Mouse (Mus musculus): ENCODE results near the gene Spr. TPM values are rescaled to one million over a fixed set of nuclear protein-coding genes. Genes with fewer than 3 reads are reported as not detected.
"Not testable (repeated sequence)": the region's sequence is repeated elsewhere in the genome, so short reads cannot be mapped to it uniquely, and the experiment has no call there.

The Spr gene
- polyA plus RNA-seq, 1 experiment = 51.3 TPM

- WGBS = 75% methylated on average over 3 of the region's 3 CpGs
- no peak for TF ChIP-seq CTCF (IDR thresholded peaks at IDR 0.05; ENCODE audit: extremely low read depth, insufficient read length, insufficient replicate concordance, low read depth, low read length)
- no peak for TF ChIP-seq POLR2A (IDR thresholded peaks at IDR 0.05; ENCODE audit: low read depth, low read length)
- peaks cover 5% of the 10 kb centered on the region for H3K4me1 ChIP-seq (ENCODE audit: control insufficient read depth, insufficient read depth, insufficient read length, low read length)
- no peak overlapping the region for H3K4me3 ChIP-seq (ENCODE audit: low read depth, low read length)
- H3K27me3 ChIP-seq (ENCODE audit: control insufficient read depth, insufficient read depth, low read length) = no peaks in the 10 kb centered on the region
- no peak overlapping the region for H3K27ac ChIP-seq (ENCODE audit: insufficient read depth, low read depth, low read length)
- H3K36me3 ChIP-seq (ENCODE audit: control insufficient read depth, insufficient read depth, low read length) = no peaks in the 10 kb centered on the region
These were observed 12.8 kb upstream of the Spr start for GRCm38 (mm10) chr6:85150386-85150785.

DNA sequence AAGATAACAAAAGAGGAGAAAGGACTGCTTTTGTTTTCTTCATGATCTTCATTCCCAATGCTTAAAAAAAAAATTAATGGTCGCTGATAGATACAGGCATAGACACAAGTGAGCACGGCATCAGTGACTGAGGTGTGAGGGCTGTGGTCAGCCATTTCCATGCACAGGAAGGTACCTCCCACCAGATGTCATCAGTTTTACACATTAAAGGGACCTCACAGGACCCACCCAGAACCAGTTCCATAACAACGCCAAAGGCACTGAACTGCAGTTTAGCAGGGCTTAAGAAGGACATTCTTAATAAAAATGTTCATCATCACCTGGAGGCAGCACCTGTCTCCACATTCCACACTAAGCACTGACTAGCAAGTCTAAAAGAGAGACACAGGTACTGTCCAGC, 10.1 kb upstream of the Spr start:
- Histone ChIP-seq H3K36me3 (ENCODE audit: control insufficient read depth, insufficient read depth, low read length) (no peaks in the 10 kb centered on the region), H3K4me1 (ENCODE audit: control insufficient read depth, insufficient read depth, insufficient read length, low read length) (no peaks in the 10 kb centered on the region), H3K27me3 (ENCODE audit: control insufficient read depth, insufficient read depth, low read length) (no peaks in the 10 kb centered on the region), H3K4me3 (ENCODE audit: low read depth, low read length) (no peak overlapping the region), H3K27ac (ENCODE audit: insufficient read depth, low read depth, low read length) (no peak overlapping the region)
- no peak for TF ChIP-seq POLR2A (IDR thresholded peaks at IDR 0.05; ENCODE audit: low read depth, low read length)
- no peak for TF ChIP-seq CTCF (IDR thresholded peaks at IDR 0.05; ENCODE audit: extremely low read depth, insufficient read length, insufficient replicate concordance, low read depth, low read length)
- WGBS = 50% methylated on average over 3 of the region's 3 CpGs

DNA sequence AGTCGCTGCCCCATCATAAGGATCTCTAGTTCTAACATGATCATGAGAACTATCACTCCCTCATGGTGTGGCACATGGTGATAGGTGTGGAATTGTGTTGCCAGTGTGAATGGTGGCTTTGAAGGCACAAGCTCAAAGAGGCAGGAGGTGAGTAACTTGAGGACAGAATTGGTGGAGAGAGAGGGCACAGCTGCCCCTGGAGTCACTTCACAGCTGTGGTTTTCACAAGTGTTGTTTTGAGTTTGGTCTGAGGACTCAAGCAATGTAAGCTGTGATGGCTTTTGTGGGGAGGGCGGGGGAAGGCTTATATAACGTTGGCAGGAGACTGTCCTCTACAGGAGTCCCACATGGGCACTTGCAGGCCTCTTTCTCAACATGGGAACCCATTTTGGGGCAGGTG, 6.9 kb upstream of the Spr start:
- Histone ChIP-seq H3K4me1 (ENCODE audit: control insufficient read depth, insufficient read depth, insufficient read length, low read length) (no peaks in the 10 kb centered on the region), H3K36me3 (ENCODE audit: control insufficient read depth, insufficient read depth, low read length) (no peaks in the 10 kb centered on the region), H3K27ac (ENCODE audit: insufficient read depth, low read depth, low read length) (no peak overlapping the region), H3K4me3 (ENCODE audit: low read depth, low read length) (no peak overlapping the region), H3K27me3 (ENCODE audit: control insufficient read depth, insufficient read depth, low read length) (no peaks in the 10 kb centered on the region)
- WGBS = 71% methylated on average over 3 of the region's 3 CpGs
- TF ChIP-seq POLR2A (IDR thresholded peaks at IDR 0.05; ENCODE audit: low read depth, low read length) = no peak
- TF ChIP-seq CTCF (IDR thresholded peaks at IDR 0.05; ENCODE audit: extremely low read depth, insufficient read length, insufficient replicate concordance, low read depth, low read length) = no peak

DNA sequence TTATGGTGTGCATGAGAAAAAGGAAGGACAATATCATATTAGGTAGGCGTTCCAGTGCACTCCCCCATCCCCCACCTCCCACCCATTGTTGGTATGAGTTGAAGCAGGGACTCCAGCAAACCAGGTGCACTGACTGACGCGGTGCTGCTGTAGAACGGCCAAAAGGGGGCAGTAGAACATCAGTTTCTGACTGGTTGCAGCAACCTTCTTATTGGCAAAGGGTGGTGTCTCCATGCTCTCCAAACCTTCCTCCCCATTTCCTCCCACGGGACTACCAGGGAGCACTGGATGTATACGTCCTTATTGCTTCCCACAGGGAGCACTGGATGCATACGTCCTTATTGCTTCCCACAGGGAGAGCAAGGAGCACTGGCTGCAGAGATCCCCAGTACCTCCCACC, 3.4 kb upstream of the Spr start:
- WGBS = 2% methylated on average over 7 of the region's 7 CpGs
- H3K4me3 ChIP-seq (ENCODE audit: low read depth, low read length) = not testable (repeated sequence)
- TF ChIP-seq CTCF (IDR thresholded peaks at IDR 0.05; ENCODE audit: extremely low read depth, insufficient read length, insufficient replicate concordance, low read depth, low read length) = peak; percentile 34; the same call in 1 of the 2 replicates

GRCm38 (mm10) chr6:85139534-85139933, 2.0 kb upstream of the Spr start:
- no peak overlapping the region for H3K27ac ChIP-seq (ENCODE audit: insufficient read depth, low read depth, low read length)
- no peak for TF ChIP-seq POLR2A (IDR thresholded peaks at IDR 0.05; ENCODE audit: low read depth, low read length)
- no peak for TF ChIP-seq CTCF (IDR thresholded peaks at IDR 0.05; ENCODE audit: extremely low read depth, insufficient read length, insufficient replicate concordance, low read depth, low read length)
- no peaks in the 10 kb centered on the region for H3K27me3 ChIP-seq (ENCODE audit: control insufficient read depth, insufficient read depth, low read length)
- H3K36me3 ChIP-seq (ENCODE audit: control insufficient read depth, insufficient read depth, low read length) = 0 out of 2 replicates have a peak, but pooled peaks cover 1% of the 10 kb centered on the region
- 98% methylated on average over 2 of the region's 2 CpGs for WGBS
- peaks cover 2% of the 10 kb centered on the region; the same call in 1 of the 2 replicates for H3K4me1 ChIP-seq (ENCODE audit: control insufficient read depth, insufficient read depth, insufficient read length, low read length)
- no peak overlapping the region for H3K4me3 ChIP-seq (ENCODE audit: low read depth, low read length)

More for the DNA sequence above, 3.4 kb upstream of the Spr start:
- H3K36me3 ChIP-seq (ENCODE audit: control insufficient read depth, insufficient read depth, low read length); H3K27me3 ChIP-seq (ENCODE audit: control insufficient read depth, insufficient read depth, low read length); H3K27ac ChIP-seq (ENCODE audit: insufficient read depth, low read depth, low read length); H3K4me1 ChIP-seq (ENCODE audit: control insufficient read depth, insufficient read depth, insufficient read length, low read length): not testable (repeated sequence)

DNA sequence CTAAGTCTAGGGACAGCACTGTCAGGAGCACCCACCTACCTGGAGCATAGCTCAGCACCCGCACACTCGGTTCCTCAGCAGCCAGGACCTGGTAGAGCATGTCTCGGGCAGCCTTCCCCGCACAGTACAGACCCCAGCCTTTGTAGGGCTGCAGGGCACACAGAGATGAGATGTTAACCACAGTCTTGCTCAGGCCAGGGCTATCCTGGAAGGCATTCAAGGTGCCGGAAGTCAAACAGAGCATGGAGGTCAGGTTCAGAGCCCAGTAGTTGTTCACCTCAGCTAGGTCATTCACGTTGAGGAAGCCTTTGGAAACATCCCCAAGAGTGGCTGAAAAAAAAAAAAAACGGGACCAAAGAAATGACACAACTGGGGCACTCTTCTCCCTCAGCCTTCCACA, 782 bp downstream of the Spr start:
- 38% methylated on average over 7 of the region's 7 CpGs for WGBS
- not testable (repeated sequence) for H3K4me1 ChIP-seq (ENCODE audit: control insufficient read depth, insufficient read depth, insufficient read length, low read length); H3K36me3 ChIP-seq (ENCODE audit: control insufficient read depth, insufficient read depth, low read length); H3K27me3 ChIP-seq (ENCODE audit: control insufficient read depth, insufficient read depth, low read length); H3K27ac ChIP-seq (ENCODE audit: insufficient read depth, low read depth, low read length)
- peak overlapping the region; percentile 81 for H3K4me3 ChIP-seq (ENCODE audit: low read depth, low read length)

DNA sequence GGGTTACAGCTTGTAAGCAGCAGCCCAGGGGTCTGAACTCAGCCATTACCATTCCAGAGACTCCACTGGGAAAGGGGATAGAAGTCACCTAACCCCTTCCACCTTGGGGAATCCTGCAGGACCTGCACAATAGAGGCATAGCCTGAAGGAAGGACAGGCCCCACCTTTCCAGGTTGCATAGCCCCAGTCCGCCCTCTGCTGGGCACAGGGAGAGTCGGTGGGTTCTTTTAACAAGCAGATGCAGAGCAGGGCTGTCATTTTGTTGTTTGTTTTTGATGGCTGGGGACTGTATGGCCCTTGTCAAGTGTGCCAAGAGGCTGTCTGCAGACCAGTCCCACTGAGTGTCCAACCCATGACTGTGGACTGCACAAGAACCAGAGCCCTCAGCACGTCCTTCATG, 4.8 kb downstream of the Spr start:
- 39% methylated on average over 3 of the region's 3 CpGs for WGBS
- H3K27ac ChIP-seq (ENCODE audit: insufficient read depth, low read depth, low read length); H3K4me3 ChIP-seq (ENCODE audit: low read depth, low read length); H3K4me1 ChIP-seq (ENCODE audit: control insufficient read depth, insufficient read depth, insufficient read length, low read length); H3K36me3 ChIP-seq (ENCODE audit: control insufficient read depth, insufficient read depth, low read length); H3K27me3 ChIP-seq (ENCODE audit: control insufficient read depth, insufficient read depth, low read length): not testable (repeated sequence)
- peak; percentile 44; the same call in 1 of the 2 replicates for TF ChIP-seq CTCF (IDR thresholded peaks at IDR 0.05; ENCODE audit: extremely low read depth, insufficient read length, insufficient replicate concordance, low read depth, low read length)

DNA sequence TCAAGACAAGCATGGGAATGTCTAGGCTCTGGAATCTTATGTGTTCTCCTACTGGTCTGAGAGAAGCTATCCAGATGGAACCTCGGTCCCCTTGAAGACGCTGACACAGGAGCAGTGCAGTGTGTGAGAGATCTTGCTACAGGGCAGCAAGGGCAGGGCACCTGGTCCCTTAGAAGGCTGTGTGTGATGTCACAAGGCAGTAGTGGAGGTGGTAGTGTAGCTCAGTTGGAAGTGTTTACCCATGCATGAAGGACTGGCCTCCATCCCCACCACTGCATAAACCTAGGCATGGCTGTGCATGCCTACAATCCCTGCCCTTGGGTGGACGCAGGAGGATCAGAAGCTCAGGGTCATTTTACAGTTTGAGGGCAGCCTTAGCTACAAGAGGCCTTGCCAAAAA, 5.3 kb downstream of the Spr start:
- not testable (repeated sequence) for H3K4me1 ChIP-seq (ENCODE audit: control insufficient read depth, insufficient read depth, insufficient read length, low read length); H3K36me3 ChIP-seq (ENCODE audit: control insufficient read depth, insufficient read depth, low read length); H3K27ac ChIP-seq (ENCODE audit: insufficient read depth, low read depth, low read length); H3K27me3 ChIP-seq (ENCODE audit: control insufficient read depth, insufficient read depth, low read length); H3K4me3 ChIP-seq (ENCODE audit: low read depth, low read length)
- 91% methylated on average over 3 of the region's 3 CpGs for WGBS

All from small intestine, adult 2 months (tissue).